Mouse (Mus musculus) megakaryocyte progenitor cell, adult 5-6 weeks (primary cell): ENCODE measurements at regions not wholly inside any gene's neighbourhood (a gene's known extent, or its start where the extent isn't known, plus 50 kb on each side); places are given as distances from the start of the nearest gene placed in this dataset.

ENCODE experiments used
- ATAC-seq: replicated peaks from 2 replicates; pipeline ENCODE4 v1.8.0; 2016; ENCODE audit warnings: mild to moderate bottlenecking, moderate TSS enrichment, inconsistent platforms; ENCODE audit not compliant: poor library complexity

- no peak for ATAC-seq
Measured at GRCm38 (mm10) chr10:98808644-98809043, 105.6 kb upstream of the Atp2b1 start.

DNA sequence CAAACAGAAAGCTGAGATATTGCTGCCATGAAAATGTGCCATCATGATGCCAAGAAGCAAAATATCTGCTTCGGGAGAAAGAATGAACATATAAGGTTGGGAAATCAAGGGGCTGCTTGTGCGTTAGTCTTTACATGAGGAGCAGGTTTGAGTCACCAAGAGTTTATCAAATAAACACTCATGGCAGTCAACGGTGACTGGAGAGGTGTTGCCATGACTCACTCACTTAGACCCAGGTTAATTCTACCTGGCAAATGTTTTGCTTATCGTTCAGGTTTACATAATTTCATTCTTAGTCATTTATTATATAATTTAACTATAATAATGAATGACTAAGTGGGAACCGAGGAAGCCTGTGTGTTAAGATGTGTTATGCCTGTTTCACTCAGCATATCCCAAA, 85.2 kb upstream of the Atp2b1 start:
- ATAC-seq: no peak

GRCm38 (mm10) chr10:98831488-98831887, 82.7 kb upstream of the Atp2b1 start:
- ATAC-seq: peak; percentile 85

GRCm38 (mm10) chr10:98837289-98838181, 76.7 kb upstream of the Atp2b1 start:
- peak; percentile 54 for ATAC-seq

- ATAC-seq: no peak
Measured at GRCm38 (mm10) chr10:98838926-98839679, 75.1 kb upstream of the Atp2b1 start.

- ATAC-seq: no peak
Measured at GRCm38 (mm10) chr10:98839963-98840362, 74.2 kb upstream of the Atp2b1 start.

DNA sequence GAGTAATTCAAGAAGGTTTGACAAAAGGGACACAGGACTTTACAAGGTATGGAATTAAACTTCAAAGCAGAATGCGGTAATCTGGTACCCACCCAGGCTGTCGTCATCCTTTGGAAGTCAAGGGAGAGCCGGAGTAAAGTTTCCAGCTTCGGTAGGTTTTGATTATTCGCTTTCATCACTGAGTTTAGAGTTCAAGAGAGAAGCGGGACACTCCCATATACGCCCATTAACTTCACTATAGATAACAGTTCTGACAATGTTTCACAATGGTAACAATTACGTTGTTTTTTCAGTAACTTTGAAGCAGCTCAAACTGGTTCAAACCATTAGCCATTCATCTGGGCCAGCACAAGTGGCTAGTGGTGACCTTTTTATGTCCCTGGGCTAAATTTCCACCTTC, 73.8 kb upstream of the Atp2b1 start:
- no peak for ATAC-seq

DNA sequence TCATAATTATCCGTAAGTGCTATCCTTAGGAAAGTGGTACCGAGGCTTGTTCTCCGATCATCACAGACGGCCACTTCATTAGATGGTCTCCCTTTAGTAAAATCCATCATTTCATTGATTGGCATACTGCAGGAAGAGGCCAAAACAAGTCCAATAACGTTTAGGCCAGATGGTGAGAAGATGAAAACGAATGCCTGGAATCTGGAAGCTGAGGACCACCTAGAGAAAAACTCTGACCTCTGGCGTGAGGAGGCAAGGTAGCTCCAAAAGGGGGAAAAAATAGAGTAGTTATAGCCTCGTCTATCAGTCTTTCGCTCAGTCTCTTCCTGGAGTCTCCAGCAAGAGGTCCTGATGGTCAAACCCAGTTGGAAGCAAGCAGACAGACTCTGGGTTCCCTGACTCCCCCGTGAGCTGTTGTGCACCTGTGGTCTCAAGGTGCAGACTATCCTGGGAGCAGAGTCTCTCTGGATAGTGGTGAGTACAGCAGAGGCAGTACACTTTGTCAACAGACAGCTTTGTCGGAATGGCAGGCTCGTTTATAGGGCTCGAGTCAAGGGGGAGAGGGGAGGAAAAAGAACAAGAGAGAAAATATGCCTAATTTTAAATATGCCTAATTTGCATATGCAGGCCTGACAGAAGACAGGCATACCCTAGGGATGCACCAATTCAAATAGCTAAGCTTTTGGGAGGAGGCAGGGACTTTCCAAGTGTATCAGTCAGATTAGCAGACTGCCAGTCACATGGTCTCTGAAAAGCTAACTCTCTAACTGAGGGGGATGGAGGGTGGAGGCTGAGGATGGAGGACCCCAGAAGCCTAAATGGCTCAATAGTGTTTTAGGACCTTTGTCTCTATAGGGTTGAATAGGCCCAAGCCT, 73.0 kb upstream of the Atp2b1 start:
- ATAC-seq: no peak; the same call in 1 of the 2 replicates

DNA sequence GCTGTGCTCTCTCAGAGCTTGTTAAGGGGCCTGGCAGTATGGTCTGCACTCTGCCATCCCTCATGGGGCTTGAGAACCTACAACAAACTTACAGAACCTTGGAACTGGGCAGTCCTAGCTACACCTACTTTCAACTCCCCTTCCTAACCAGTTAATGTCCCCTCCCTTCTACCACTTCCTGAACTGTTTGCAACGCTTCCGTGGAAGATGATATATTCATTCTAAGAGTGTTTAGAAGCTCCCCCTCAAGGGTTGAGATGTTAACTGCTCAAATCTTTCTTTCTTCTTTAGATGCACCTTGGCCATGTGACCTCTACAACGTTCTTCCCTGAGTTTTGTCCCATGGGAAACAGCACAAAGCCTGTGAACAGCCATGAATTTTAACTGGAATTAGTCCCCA, 72.3 kb upstream of the Atp2b1 start:
- peak; percentile 67 for ATAC-seq

- peak; percentile 72 for ATAC-seq
Measured at GRCm38 (mm10) chr10:98842721-98843120, 71.5 kb upstream of the Atp2b1 start.

GRCm38 (mm10) chr10:98849851-98850250, 64.4 kb upstream of the Atp2b1 start:
- ATAC-seq: no peak

- ATAC-seq: no peak
Measured at GRCm38 (mm10) chr10:98857395-98857794, 56.8 kb upstream of the Atp2b1 start.

GRCm38 (mm10) chr10:98861521-98861920, 52.7 kb upstream of the Atp2b1 start:
- no peak for ATAC-seq

DNA sequence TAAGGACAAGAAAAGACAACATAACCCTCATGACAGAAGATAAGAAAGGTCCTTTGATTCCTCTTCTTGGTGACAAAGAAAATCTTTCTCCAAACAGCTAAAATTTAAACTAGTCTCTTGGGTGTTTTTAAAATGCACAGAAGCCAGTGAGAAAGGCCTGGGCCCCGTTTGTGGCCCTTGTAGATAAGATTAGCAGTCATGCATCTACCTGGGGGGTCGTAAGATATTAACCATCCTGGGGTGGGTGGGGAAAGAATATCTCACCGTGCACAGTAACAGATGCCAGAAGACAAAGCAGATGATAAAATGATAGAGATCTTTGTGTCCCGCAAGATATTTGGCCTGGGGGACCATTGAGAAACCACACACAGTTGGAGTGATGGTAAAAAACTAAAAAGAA, 51.5 kb upstream of the Atp2b1 start:
- ATAC-seq: no peak

DNA sequence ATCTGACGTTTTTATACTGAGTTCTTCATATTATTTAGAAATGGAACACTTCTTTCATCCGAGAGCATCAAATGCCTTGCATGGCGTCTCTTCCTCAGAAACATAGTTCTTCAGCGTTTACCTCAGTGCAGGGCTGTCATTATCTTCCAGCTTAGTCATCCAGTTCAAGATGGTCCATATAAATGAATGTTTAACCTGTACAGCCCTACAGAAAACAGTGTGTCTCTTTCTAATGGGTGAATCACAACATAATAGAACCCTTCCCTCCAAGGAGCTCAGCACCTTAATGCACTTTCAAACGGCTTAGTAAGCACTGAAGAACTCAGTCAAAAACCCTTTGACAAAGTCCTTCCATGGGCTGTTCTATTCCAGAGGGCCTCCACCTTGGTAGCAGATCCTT, 49.8 kb upstream of the Atp2b1 start:
- no peak for ATAC-seq
